Mouse (Mus musculus): Measurements from ENCODE around the gene Tatdn2.

GRCm38 (mm10) chr6:113679993-113680566 is 16.8 kb upstream of the Tatdn2 start:
- TF ChIP-seq POLR2A (IDR thresholded peaks at IDR 0.05; ENCODE audit: borderline replicate concordance, extremely low read depth, insufficient read depth, insufficient read length, poor library complexity, severe bottlenecking): no peak
- TF ChIP-seq CTCF (IDR thresholded peaks at IDR 0.05; ENCODE audit: borderline replicate concordance, extremely low read depth, insufficient read depth, insufficient read length): no peak

Measured in brain, embryonic 14.5 days (tissue).